ENCODE assay signal across 8 mouse cellular contexts in genomic region chr10:89344491-89345195, GRCm38 (mm10). TPM values are rescaled to one million over a fixed set of nuclear protein-coding genes. Genes with fewer than 3 reads are reported as not detected.
DNase-seq lines count a peak whose midpoint lies in the region; ATAC-seq and TF ChIP-seq lines count a peak whose summit lies in the region.

Gene Ano4, minus strand, starts transcription at chr10:89344762.

- peak within 1 kb of the TSS; percentile 71 for H3K4me3 ChIP-seq in gastrocnemius, adult 2 months
- peak within 1 kb of the TSS; percentile 68 for H3K4me3 ChIP-seq in hindbrain, embryonic 15.5 days
- H3K4me3 ChIP-seq in midbrain, embryonic 13.5 days (replicated peaks), result peak within 1 kb of the TSS; percentile 57
- H3K4me3 ChIP-seq in testis, adult 2 months (ENCODE audit: control insufficient read depth, low read depth, low read length), result peak within 1 kb of the TSS; percentile 58

- WGBS in hindbrain, embryonic 15.5 days, result under 1% methylated on average over 70 of the region's 70 CpGs
- WGBS in midbrain, embryonic 13.5 days, result 1% methylated on average over 70 of the region's 70 CpGs

- peak; percentile 38 for DNase-seq in ZHBTc4 (ENCODE audit: low read depth, low spot score)
- peak; percentile 46 to 66 for DNase-seq in cerebellum, postnatal 25 days
- DNase-seq in gastrocnemius, adult 2 months, result peak; percentile 62
- DNase-seq in left cerebral cortex, postnatal 10 days (ENCODE audit: extremely low spot score in 1 of 2, low spot score in 2 of 2), result peak; percentile 4 to 69

- peak within 1 kb of the TSS; percentile 67 for H3K9ac ChIP-seq in hindbrain, embryonic 15.5 days
- H3K9ac ChIP-seq in midbrain, embryonic 13.5 days (replicated peaks), result peak within 1 kb of the TSS; percentile 61

- TF ChIP-seq POLR2A in testis, adult 2 months (IDR thresholded peaks at IDR 0.05; ENCODE audit: control insufficient read depth, low read depth, low read length), result no peak

- H3K4me1 ChIP-seq in hindbrain, embryonic 15.5 days (replicated peaks), result peaks cover 10% of the 10 kb centered on the region
- peaks cover 12% of the 10 kb centered on the region for H3K4me1 ChIP-seq in midbrain, embryonic 13.5 days (replicated peaks)
- H3K4me1 ChIP-seq in testis, adult 2 months (ENCODE audit: control insufficient read depth, insufficient read depth, low read length), result peaks cover 16% of the 10 kb centered on the region

- intact Hi-C loops in gastrocnemius, adult 2 months (cut with DNase I), result no loop called here
- intact Hi-C loops in left cerebral cortex, postnatal 10 days (cut with DNase I), result no loop called here

- H3K36me3 ChIP-seq in hindbrain, embryonic 15.5 days, result no peaks in the 10 kb centered on the region
- no peaks in the 10 kb centered on the region for H3K36me3 ChIP-seq in midbrain, embryonic 13.5 days
- no peaks in the 10 kb centered on the region for H3K36me3 ChIP-seq in testis, adult 2 months (ENCODE audit: control insufficient read depth, insufficient read depth, low read length)

- H3K27ac ChIP-seq in gastrocnemius, adult 2 months, result peak within 1 kb of the TSS; percentile 40
- H3K27ac ChIP-seq in hindbrain, embryonic 15.5 days (replicated peaks), result no peak within 1 kb of the TSS
- no peak within 1 kb of the TSS for H3K27ac ChIP-seq in midbrain, embryonic 13.5 days
- no peak within 1 kb of the TSS for H3K27ac ChIP-seq in testis, adult 2 months (ENCODE audit: control insufficient read depth, insufficient read depth, low read depth, low read length)

- H3K4me2 ChIP-seq in hindbrain, embryonic 15.5 days, result peak within 1 kb of the TSS; percentile 100
- H3K4me2 ChIP-seq in midbrain, embryonic 13.5 days (replicated peaks), result peak within 1 kb of the TSS; percentile 82

- no peak for TF ChIP-seq CTCF in gastrocnemius, adult 2 months (IDR thresholded peaks at IDR 0.05)
- no peak for TF ChIP-seq CTCF in testis, adult 2 months (IDR thresholded peaks at IDR 0.05; ENCODE audit: control insufficient read depth, insufficient read depth, insufficient replicate concordance, low read depth, low read length)

- peaks cover 33% of the 10 kb centered on the region for H3K27me3 ChIP-seq in hindbrain, embryonic 15.5 days
- H3K27me3 ChIP-seq in midbrain, embryonic 13.5 days, result peaks cover 46% of the 10 kb centered on the region
- no peaks in the 10 kb centered on the region for H3K27me3 ChIP-seq in testis, adult 2 months (ENCODE audit: control insufficient read depth, insufficient read depth, low read length)

- peak; percentile 87 for ATAC-seq in hindbrain, embryonic 15.5 days (ENCODE audit: low FRiP score, low read depth)
- ATAC-seq in midbrain, embryonic 13.5 days, result peak; percentile 84
- ATAC-seq in erythroid progenitor cell, adult 5-6 weeks (replicated peaks; ENCODE audit: low FRiP score, poor library complexity, severe bottlenecking), result no peak

- H3K9me3 ChIP-seq in hindbrain, embryonic 15.5 days, result no peaks in the 10 kb centered on the region
- no peaks in the 10 kb centered on the region for H3K9me3 ChIP-seq in midbrain, embryonic 13.5 days

RNA-seq across cellular contexts. Expression of gene Ano4, which starts in this region (rescaled TPM):
- 1 to 10 TPM in 1 of 2 experiments, under 1 TPM in 1; 0.66 to 1.3 TPM for total RNA-seq in gastrocnemius, adult 2 months (2021)
- polyA plus RNA-seq in hindbrain, embryonic 15.5 days (2015; fragmentation: Nextera tagmentation; extraction: Ambion mirVana), result 9.3 and 10.1 TPM in 2 replicates
- total RNA-seq in left cerebral cortex, postnatal 10 days (2021), result 10 to 100 TPM; 22.5 to 24.0 TPM
- polyA plus RNA-seq in midbrain, embryonic 13.5 days (2015; fragmentation: Nextera tagmentation; extraction: Ambion mirVana), result 5.4 and 6.4 TPM in 2 replicates
- 0.31 and 0.64 TPM in 2 replicates for polyA plus RNA-seq in testis, adult 2 months (2012; rRNA removed)
- total RNA-seq in erythroid progenitor cell, adult 5-6 weeks (2015; ENCODE audit: low replicate concordance), result not detected in 2 replicates
- not detected in 2 replicates for total RNA-seq in erythroid progenitor cell, adult 5-6 weeks (2017; ENCODE audit: low replicate concordance)

Comparison
In these comparisons a context has a peak if more than half of its experiments do, and no peak if none do; other contexts are left out.
1. RNA of gene Ano4 (total RNA-seq): 22.5 to 24.0 TPM in left cerebral cortex, postnatal 10 days; 0.66 to 1.3 TPM in gastrocnemius, adult 2 months and not detected in erythroid progenitor cell, adult 5-6 weeks; every median in the first group is over 10 times any median in the second.
2. Peak in every context shown above with its lines, with median percentiles within 50 percentile points of each other: DNase-seq and H3K4me3 ChIP-seq.